Mouse (Mus musculus) bone marrow, adult 2 months (tissue): ENCODE results near the gene Plekha4.

Source experiments
- CTCF ChIP-seq: fragments of 200-500 bp; IDR thresholded peaks from 2 replicates; pipeline ENCODE4 v1.5.1; 2011; ENCODE audit warnings: low read length, control low read depth; ENCODE audit not compliant: control insufficient read depth, insufficient read depth
- POLR2A ChIP-seq: fragments of 200-500 bp; IDR thresholded peaks from 2 replicates; pipeline ENCODE4 v1.6.1; 2011; ENCODE audit warnings: low read depth, mild to moderate bottlenecking, control low read depth, low read length, borderline replicate concordance; ENCODE audit not compliant: control insufficient read depth

DNA sequence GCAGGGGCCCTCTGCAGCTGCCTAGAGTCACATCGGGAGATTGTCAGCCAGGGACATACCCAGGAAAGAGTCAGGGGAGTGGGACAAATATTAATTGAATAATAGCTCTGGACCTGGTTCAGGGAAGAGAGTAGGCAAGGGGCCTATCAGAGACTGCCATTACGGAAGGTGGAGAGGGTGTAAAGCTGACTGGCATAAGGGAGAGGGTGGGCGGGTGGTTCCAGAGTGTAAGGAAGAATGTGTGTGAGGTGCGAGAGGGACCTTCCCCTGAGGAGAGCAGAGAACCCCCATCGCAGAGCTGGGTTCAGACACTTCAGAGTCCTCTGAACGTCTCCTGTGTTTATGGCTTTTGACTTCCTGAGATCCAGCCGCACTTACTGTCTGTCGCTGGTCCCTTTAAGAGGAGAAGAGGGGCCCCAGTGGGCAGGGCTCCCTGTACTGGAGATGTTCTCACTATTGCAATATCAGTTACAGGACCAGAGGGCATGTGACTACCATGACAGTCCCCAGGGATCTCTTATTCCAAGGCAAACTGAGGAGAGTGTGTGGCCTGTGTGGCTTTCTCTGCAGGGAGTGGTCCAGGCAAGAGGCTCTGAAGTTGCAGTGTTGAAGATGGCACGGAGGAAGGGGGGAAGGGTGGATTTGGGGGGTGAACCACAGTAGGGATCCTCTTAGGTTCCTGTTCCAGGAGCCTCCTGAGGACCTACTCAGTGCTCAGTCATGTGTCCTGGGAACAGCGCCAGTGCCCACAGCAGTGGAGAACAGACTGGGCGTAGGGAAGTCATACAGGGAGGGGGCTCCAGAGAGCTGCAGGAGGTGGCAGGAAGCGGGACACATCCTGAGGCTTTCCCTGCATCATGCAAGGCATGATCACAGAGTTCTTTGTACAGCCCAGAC is 35.7 kb downstream of the Plekha4 start:
- TF ChIP-seq CTCF: no peak
- no peak for TF ChIP-seq POLR2A
